Mouse (Mus musculus) liver, postnatal 0 days (tissue): ENCODE results near the gene Ttc16. TPM values are rescaled to one million over a fixed set of nuclear protein-coding genes. Genes with fewer than 3 reads are reported as not detected.

Experiments used
- ATAC-seq: fragments of 200-750 bp; cut with Nextera tagmentation; 2 replicates; pipeline ENCODE4 v1.8.0; 2017; ENCODE audit warnings: mild to moderate bottlenecking, moderate library complexity
- DNase-seq: peaks from one replicate; pipeline ENCODE4 v3.0.0-alpha.2; 2016
- H3K27ac ChIP-seq: fragments of 300-500 bp; sonication (generic); 2 replicates; pipeline ENCODE4 v1.5.1; 2014; ENCODE audit warnings: antibody characterized with exemption, moderate library complexity, mild to moderate bottlenecking, low read depth
- H3K27me3 ChIP-seq: fragments of 300-500 bp; sonication (generic); 2 replicates; pipeline ENCODE4 v1.6.1; 2014; ENCODE audit warnings: low read length, control low read depth, mixed read lengths; ENCODE audit not compliant: insufficient read depth
- H3K36me3 ChIP-seq: fragments of 300-500 bp; sonication (generic); replicated peaks from 2 replicates; pipeline ENCODE4 v1.6.1; 2014; ENCODE audit warnings: mild to moderate bottlenecking, control low read depth, low read length, moderate library complexity, mixed read lengths; ENCODE audit not compliant: insufficient read depth
- H3K4me1 ChIP-seq: fragments of 300-500 bp; sonication (generic); 2 replicates; pipeline ENCODE4 v1.6.1; 2014; ENCODE audit warnings: antibody characterized with exemption, mild to moderate bottlenecking, control low read depth; ENCODE audit not compliant: insufficient read depth
- H3K4me2 ChIP-seq: fragments of 300-500 bp; sonication (generic); 2 replicates; pipeline ENCODE4 v1.6.1; 2014; ENCODE audit warnings: low read depth, mild to moderate bottlenecking, low read length, moderate library complexity, mixed read lengths
- H3K4me3 ChIP-seq: fragments of 300-500 bp; sonication (generic); 2 replicates; pipeline ENCODE4 v1.5.1; 2014; ENCODE audit warnings: low read depth, low read length
- H3K9ac ChIP-seq: fragments of 300-500 bp; sonication (generic); replicated peaks from 2 replicates; pipeline ENCODE4 v1.6.1; 2014; ENCODE audit warnings: mild to moderate bottlenecking, moderate library complexity
- H3K9me3 ChIP-seq: fragments of 300-500 bp; sonication (generic); 2 replicates; pipeline ENCODE4 v1.6.1; 2016; ENCODE audit warnings: mild to moderate bottlenecking, control low read depth, low read length, mixed read lengths
- CTCF ChIP-seq: sonication (generic); IDR thresholded peaks from 2 replicates; pipeline ENCODE4 v1.5.1; 2016; ENCODE audit warnings: antibody characterized with exemption, low read depth
- EP300 ChIP-seq: IDR thresholded peaks from 2 replicates; pipeline ENCODE4 v1.6.1; 2016; ENCODE audit warnings: antibody characterized with exemption, low read depth, mild to moderate bottlenecking
- WGBS: fragments of 180-500 bp; shearing (Covaris S2); extraction: QIAGEN DNeasy Blood & Tissue Kit; methylation state at CpG from one replicate; pipeline ENCODE4 v1.1.7; 2014; ENCODE audit not compliant: insufficient replicate concordance; 5-methylcytosine and 5-hydroxymethylcytosine counted together
- microRNA counts: library from miRNA; unstranded; fragments of <30 nt; microRNA quantifications from one replicate; lab custom pipeline; 2015
- microRNA-seq: library from miRNA; unstranded; fragments of <30 nt; microRNA quantifications from one replicate; pipeline ENCODE4, GENCODE M21; 2016
- polyA plus RNA-seq: library from polyadenylated mRNA; unstranded; fragments of >200 nt; fragmentation: Nextera tagmentation; extraction: Ambion mirVana; gene quantifications from 2 replicates; pipeline ENCODE4 v1.2.1, GENCODE M21; 2015

The Ttc16 gene
- polyA plus RNA-seq, 1 experiment from 2014 or later = 0.08 TPM

DNA sequence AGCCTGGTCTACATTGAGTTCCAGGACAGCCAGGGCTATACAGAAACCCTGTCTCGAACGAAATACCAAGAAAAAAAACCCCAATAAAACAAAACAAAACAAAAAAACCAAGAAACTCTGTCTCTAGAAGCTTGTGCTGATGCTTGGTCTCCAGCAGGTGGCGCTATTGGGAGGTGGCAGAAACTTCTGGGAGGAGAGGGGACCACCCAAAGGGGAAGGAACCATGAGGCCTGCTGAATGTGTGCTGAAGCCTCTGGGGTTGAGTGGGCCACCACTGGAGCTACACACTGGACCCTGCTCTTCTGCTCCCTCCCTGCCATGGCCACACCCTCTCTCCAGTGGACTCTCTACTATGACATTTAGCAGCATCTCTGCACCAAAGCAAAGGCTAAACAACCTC is 66.8 kb downstream of the Ttc16 start:
- H3K9ac ChIP-seq = no peak overlapping the region
- TF ChIP-seq EP300 (no peak), CTCF (peak; percentile 92)
- H3K4me2 ChIP-seq = no peak overlapping the region
- 37% methylated on average over 3 of the region's 3 CpGs for WGBS
- no peak overlapping the region for H3K27ac ChIP-seq
- peaks cover 56% of the 10 kb centered on the region for H3K36me3 ChIP-seq
- peak; percentile 83 for DNase-seq
- ATAC-seq = no peak
- H3K27me3 ChIP-seq = no peaks in the 10 kb centered on the region
- no peaks in the 10 kb centered on the region for H3K9me3 ChIP-seq
- H3K4me1 ChIP-seq = peaks cover 18% of the 10 kb centered on the region
- H3K4me3 ChIP-seq = no peak overlapping the region

MicroRNAs encoded within 50 kb of the gene (microRNA counts, 519-probe panel; counts per million panel counts)
- microRNA mmu-miR-2861 (lab: Ali Mortazavi, UCI) = not detected

Small RNAs within 50 kb of the gene (microRNA-seq; reads per million reads assigned to microRNA genes)
- gene Mir2861 = not detected
- gene Mir3960 = not detected

Other genes starting within 250 kb of the Ttc16 start
- gene Fam102a, start 240.3 kb downstream of the Ttc16 start, polyA plus RNA-seq = 4.8 and 6.1 TPM in 2 replicates
- gene Dpm2, start 204.8 kb downstream of the Ttc16 start, polyA plus RNA-seq = 37.0 and 41.7 TPM in 2 replicates
- gene Pip5kl1, start 200.8 kb downstream of the Ttc16 start, polyA plus RNA-seq = not detected in 2 replicates
- not detected in 2 replicates for gene 9430097D07Rik, start 199.9 kb downstream of the Ttc16 start, polyA plus RNA-seq
- gene St6galnac4, start 188.5 kb downstream of the Ttc16 start, polyA plus RNA-seq = 4.3 and 5.8 TPM in 2 replicates
- 14.0 and 15.9 TPM in 2 replicates for gene St6galnac6, start 175.9 kb downstream of the Ttc16 start, polyA plus RNA-seq
- gene Ak1, start 153.9 kb downstream of the Ttc16 start, polyA plus RNA-seq = 1.3 and 5.9 TPM in 2 replicates
- 29.9 and 30.2 TPM in 2 replicates for gene Eng, start 129.0 kb downstream of the Ttc16 start, polyA plus RNA-seq
- gene Fpgs, start 71.5 kb downstream of the Ttc16 start, polyA plus RNA-seq = 85.3 and 95.9 TPM in 2 replicates
- 49.5 and 53.7 TPM in 2 replicates for gene Cdk9, start 62.6 kb downstream of the Ttc16 start, polyA plus RNA-seq
- gene Sh2d3c, start 54.6 kb downstream of the Ttc16 start, polyA plus RNA-seq = 7.6 and 8.3 TPM in 2 replicates
- gene 6330409D20Rik, start 34.6 kb downstream of the Ttc16 start, polyA plus RNA-seq = not detected in 2 replicates
- 34.6 and 34.7 TPM in 2 replicates for gene Tor2a, start 18.4 kb downstream of the Ttc16 start, polyA plus RNA-seq
- gene Ptrh1, start 153 bp upstream of the Ttc16 start, polyA plus RNA-seq = 1.1 TPM in 2 replicates
- gene Cfap157, start 8.8 kb upstream of the Ttc16 start, polyA plus RNA-seq = 0.25 TPM in 1 of 2 replicates, not detected in the other
- 2.1 and 2.3 TPM in 2 replicates for gene Stxbp1, start 71.6 kb upstream of the Ttc16 start, polyA plus RNA-seq
- gene Fam129b, start 100.5 kb upstream of the Ttc16 start, polyA plus RNA-seq = 5.2 and 5.9 TPM in 2 replicates
- 103 and 104 TPM in 2 replicates for gene Rpl12, start 185.9 kb upstream of the Ttc16 start, polyA plus RNA-seq
- 1.3 and 1.6 TPM in 2 replicates for gene Lrsam1, start 186.0 kb upstream of the Ttc16 start, polyA plus RNA-seq
- gene Slc2a8, start 206.4 kb upstream of the Ttc16 start, polyA plus RNA-seq = 11.7 and 11.8 TPM in 2 replicates